Mouse (Mus musculus) retina, postnatal 1 day (tissue): ENCODE data around the gene Ston1.
A peak's percentile ranks its signal among the peaks of the same experiment; 100 is the strongest.

Experiments used
- DNase-seq: peaks from one replicate; pipeline ENCODE4 v3.0.0-alpha.2; 2012

Gene Ston1

GRCm38 (mm10) chr17:88588228-88588627 lies 9.3 kb upstream of the Ston1 start:
- DNase-seq = no peak

GRCm38 (mm10) chr17:88590251-88590650 lies 7.2 kb upstream of the Ston1 start:
- DNase-seq = no peak

- no peak for DNase-seq
These were observed 2.4 kb upstream of the Ston1 start for GRCm38 (mm10) chr17:88595071-88595470.

GRCm38 (mm10) chr17:88596068-88596467 lies 1.4 kb upstream of the Ston1 start:
- no peak for DNase-seq

GRCm38 (mm10) chr17:88596544-88597221 lies 801 bp upstream of the Ston1 start:
- peak; percentile 86 for DNase-seq

GRCm38 (mm10) chr17:88598056-88598420 lies 554 bp downstream of the Ston1 start:
- DNase-seq = no peak

GRCm38 (mm10) chr17:88598570-88599368 lies 1.3 kb downstream of the Ston1 start:
- DNase-seq = peak; percentile 31

- DNase-seq = no peak
These were observed 3.1 kb downstream of the Ston1 start for GRCm38 (mm10) chr17:88600492-88601026.

- DNase-seq = no peak
These were observed 6.5 kb downstream of the Ston1 start for GRCm38 (mm10) chr17:88603943-88604342.

GRCm38 (mm10) chr17:88606056-88606455 lies 8.6 kb downstream of the Ston1 start:
- no peak for DNase-seq

- no peak for DNase-seq
These were observed 11.9 kb downstream of the Ston1 start for GRCm38 (mm10) chr17:88609361-88609760.

- no peak for DNase-seq
These were observed 13.6 kb downstream of the Ston1 start for GRCm38 (mm10) chr17:88611057-88611456.

- DNase-seq = no peak
These were observed 15.7 kb downstream of the Ston1 start for GRCm38 (mm10) chr17:88613172-88613571.

GRCm38 (mm10) chr17:88613721-88614120 lies 16.2 kb downstream of the Ston1 start:
- no peak for DNase-seq

- DNase-seq = no peak
These were observed 16.8 kb downstream of the Ston1 start for GRCm38 (mm10) chr17:88614234-88614633.

- no peak for DNase-seq
These were observed 17.2 kb downstream of the Ston1 start for GRCm38 (mm10) chr17:88614733-88615132.

GRCm38 (mm10) chr17:88615492-88616155 lies 18.1 kb downstream of the Ston1 start:
- DNase-seq = no peak

- DNase-seq = no peak
These were observed 23.5 kb downstream of the Ston1 start for GRCm38 (mm10) chr17:88620935-88621334.

- no peak for DNase-seq
These were observed 23.9 kb downstream of the Ston1 start for GRCm38 (mm10) chr17:88621374-88621773.

GRCm38 (mm10) chr17:88622711-88623110 lies 25.2 kb downstream of the Ston1 start:
- no peak for DNase-seq

- DNase-seq = no peak
These were observed 26.9 kb downstream of the Ston1 start for GRCm38 (mm10) chr17:88624386-88624785.

- no peak for DNase-seq
These were observed 27.9 kb downstream of the Ston1 start for GRCm38 (mm10) chr17:88625350-88625749.

GRCm38 (mm10) chr17:88625931-88626330 lies 28.4 kb downstream of the Ston1 start:
- DNase-seq = no peak
